Mouse (Mus musculus) CH12.LX (cell line): Measurements from ENCODE around the gene Idh1.

Experiments used
- CHD1 ChIP-seq: IDR thresholded peaks from 2 replicates; pipeline ENCODE4 v1.6.1; 2012; ENCODE audit warnings: low read depth, low read length, improper control_type of control experiment, inconsistent platforms
- CTCF ChIP-seq, 2 experiments: IDR thresholded peaks in 1 of 2; conservative IDR thresholded peaks in 1 of 2; 2 replicates each; pipeline ENCODE4 v1.5.1; 2011 to 2012; ENCODE audit warnings: low read depth in 2 of 2, low read length in 2 of 2, improper control_type of control experiment in 1 of 2, inconsistent platforms in 1 of 2, mild to moderate bottlenecking in 1 of 2, moderate library complexity in 1 of 2
- ELF1 ChIP-seq: IDR thresholded peaks from 2 replicates; pipeline ENCODE4 v1.6.1; 2014; ENCODE audit warnings: low read depth, mild to moderate bottlenecking, inconsistent platforms, low read length, improper control_type of control experiment
- EP300 ChIP-seq: IDR thresholded peaks from 2 replicates; pipeline ENCODE4 v1.6.1; 2011; ENCODE audit warnings: low read length, improper control_type of control experiment
- MAFK ChIP-seq: IDR thresholded peaks from 2 replicates; pipeline ENCODE4 v1.6.1; 2011; ENCODE audit warnings: low read length, improper control_type of control experiment; ENCODE audit not compliant: insufficient replicate concordance
- POLR2A ChIP-seq: IDR thresholded peaks from 2 replicates; pipeline ENCODE4 v1.6.1; 2011; ENCODE audit warnings: low read depth, mild to moderate bottlenecking, improper control_type of control experiment, low read length
- SIN3A ChIP-seq: IDR thresholded peaks from 2 replicates; pipeline ENCODE4 v1.6.1; 2012; ENCODE audit warnings: low read length, improper control_type of control experiment, inconsistent platforms
- UBTF ChIP-seq: IDR thresholded peaks from 2 replicates; pipeline ENCODE4 v1.6.1; 2012; ENCODE audit warnings: low read depth, mild to moderate bottlenecking, inconsistent platforms, low read length, improper control_type of control experiment, moderate library complexity
- USF1 ChIP-seq: IDR thresholded peaks from 2 replicates; pipeline ENCODE4 v1.6.1; 2014; ENCODE audit warnings: low read depth, mild to moderate bottlenecking, inconsistent platforms, low read length, improper control_type of control experiment
- USF2 ChIP-seq: conservative IDR thresholded peaks from 2 replicates; pipeline ENCODE4 v1.6.1; 2011; ENCODE audit warnings: low read depth, low read length, improper control_type of control experiment

GRCm38 (mm10) chr1:65109756-65110435, 76.4 kb downstream of the Idh1 start:
- TF ChIP-seq SIN3A = no peak
- no peak for TF ChIP-seq CTCF (conservative IDR thresholded peaks at IDR 0.05 in 1 of 2, IDR thresholded peaks at IDR 0.05 in 1 of 2; ENCODE audit: low read depth in 2 of 2, low read length in 2 of 2)
- TF ChIP-seq UBTF = no peak
- TF ChIP-seq EP300 = no peak
- no peak for TF ChIP-seq USF2
- no peak for TF ChIP-seq ELF1
- TF ChIP-seq USF1 = no peak
- no peak for TF ChIP-seq POLR2A
- TF ChIP-seq CHD1 = no peak
- TF ChIP-seq MAFK = no peak
